Mouse (Mus musculus) c-Kit-positive CD71-negative TER-119-negative erythroid progenitor cells, embryonic 14.5 days (primary cell): ENCODE data around the gene Bloc1s4.

Experiments
- DNase-seq: peaks from one replicate; pipeline ENCODE4 v3.0.0-alpha.2; 2013; ENCODE audit warnings: low read depth

Bloc1s4 gene

GRCm38 (mm10) chr5:36739829-36740228 lies 8.6 kb downstream of the Bloc1s4 start:
- DNase-seq = no peak

GRCm38 (mm10) chr5:36738799-36739615 lies 9.4 kb downstream of the Bloc1s4 start:
- DNase-seq = no peak

GRCm38 (mm10) chr5:36737765-36738164 lies 10.7 kb downstream of the Bloc1s4 start:
- no peak for DNase-seq

GRCm38 (mm10) chr5:36736009-36736408 lies 12.4 kb downstream of the Bloc1s4 start:
- peak; percentile 55 for DNase-seq

GRCm38 (mm10) chr5:36735106-36735505 lies 13.3 kb downstream of the Bloc1s4 start:
- no peak for DNase-seq

GRCm38 (mm10) chr5:36733405-36733804 lies 15.0 kb downstream of the Bloc1s4 start:
- DNase-seq = no peak

GRCm38 (mm10) chr5:36731901-36732652 lies 16.4 kb downstream of the Bloc1s4 start:
- DNase-seq = no peak

- no peak for DNase-seq
Observed at GRCm38 (mm10) chr5:36730689-36731088, 17.8 kb downstream of the Bloc1s4 start.

- DNase-seq = no peak
Observed at GRCm38 (mm10) chr5:36729923-36730322, 18.5 kb downstream of the Bloc1s4 start.

- DNase-seq = no peak
Observed at GRCm38 (mm10) chr5:36729086-36729473, 19.4 kb downstream of the Bloc1s4 start.

GRCm38 (mm10) chr5:36728403-36729085 lies 19.9 kb downstream of the Bloc1s4 start:
- no peak for DNase-seq

GRCm38 (mm10) chr5:36727776-36728175 lies 20.7 kb downstream of the Bloc1s4 start:
- DNase-seq = no peak

GRCm38 (mm10) chr5:36727136-36727535 lies 21.3 kb downstream of the Bloc1s4 start:
- no peak for DNase-seq

- no peak for DNase-seq
Observed at GRCm38 (mm10) chr5:36726387-36726801, 22.1 kb downstream of the Bloc1s4 start.

GRCm38 (mm10) chr5:36725861-36726260 lies 22.6 kb downstream of the Bloc1s4 start:
- DNase-seq = no peak

- DNase-seq = no peak
Observed at GRCm38 (mm10) chr5:36724274-36724673, 24.2 kb downstream of the Bloc1s4 start.

- DNase-seq = no peak
Observed at GRCm38 (mm10) chr5:36723356-36723755, 25.1 kb downstream of the Bloc1s4 start.

- peak; percentile 36 for DNase-seq
Observed at GRCm38 (mm10) chr5:36722415-36722856, 26.0 kb downstream of the Bloc1s4 start.

GRCm38 (mm10) chr5:36720710-36721375 lies 27.6 kb downstream of the Bloc1s4 start:
- DNase-seq = peak; percentile 34

GRCm38 (mm10) chr5:36720219-36720618 lies 28.2 kb downstream of the Bloc1s4 start:
- no peak for DNase-seq

- no peak for DNase-seq
Observed at GRCm38 (mm10) chr5:36719601-36720000, 28.8 kb downstream of the Bloc1s4 start.

- no peak for DNase-seq
Observed at GRCm38 (mm10) chr5:36719135-36719534, 29.3 kb downstream of the Bloc1s4 start.
